Mouse (Mus musculus): Measurements from ENCODE around the gene Tbx2.

Tbx2 gene

GRCm38 (mm10) chr11:85889056-85889729 is 56.8 kb downstream of the Tbx2 start:
- no peak for DNase-seq

GRCm38 (mm10) chr11:85889730-85890562 is 57.6 kb downstream of the Tbx2 start:
- peak; percentile 42 for DNase-seq

- peak; percentile 37 for DNase-seq
These were observed 58.2 kb downstream of the Tbx2 start for GRCm38 (mm10) chr11:85890563-85890845.

GRCm38 (mm10) chr11:85891010-85891691 is 58.8 kb downstream of the Tbx2 start:
- peak; percentile 28 for DNase-seq

Data from embryo, embryonic 11 days (tissue).